16 mouse cellular contexts compared by ENCODE assay signal in genomic region chr8:75549284-75549683, GRCm38 (mm10).
"Had no signal": no experiment of that assay in that cellular context is flagged by ENCODE, and none has a peak within 500 bp of the region (broad histone marks: within the 10 kb centered on the region; RNA-seq: fewer than 3 reads in every experiment).

No protein-coding gene starts in this region.

- H3K4me1 ChIP-seq: midbrain, embryonic 10.5 days; midbrain, embryonic 12.5 days; neural tube, embryonic 13.5 days; neural tube, embryonic 15.5 days; stomach, embryonic 15.5 days had no signal

- H3K27me3 ChIP-seq: midbrain, embryonic 12.5 days; neural tube, embryonic 13.5 days; neural tube, embryonic 15.5 days; stomach, embryonic 15.5 days had no signal

- H3K9ac ChIP-seq: lung, embryonic 14.5 days; midbrain, embryonic 12.5 days; neural tube, embryonic 13.5 days; neural tube, embryonic 15.5 days; stomach, embryonic 15.5 days had no signal

- DNase-seq: lung, adult 18-20 months; lung, embryonic 14.5 days; lung, postnatal 10 days; lung, postnatal 4 days; midbrain, embryonic 14.5 days; right cerebral cortex, postnatal 14 days; thymus, adult 2 months; thymus, postnatal 25 days; thymus, postnatal 4 days had no signal

- H3K4me2 ChIP-seq: lung, embryonic 14.5 days; midbrain, embryonic 12.5 days; neural tube, embryonic 13.5 days; neural tube, embryonic 15.5 days; stomach, embryonic 15.5 days had no signal

- H3K4me3 ChIP-seq: midbrain, embryonic 10.5 days; midbrain, embryonic 12.5 days; myocyte; neural tube, embryonic 13.5 days; neural tube, embryonic 15.5 days; stomach, embryonic 15.5 days had no signal

- H3K36me3 ChIP-seq: midbrain, embryonic 10.5 days; midbrain, embryonic 12.5 days; neural tube, embryonic 13.5 days; neural tube, embryonic 15.5 days; stomach, embryonic 15.5 days had no signal

- H3K27ac ChIP-seq: midbrain, embryonic 10.5 days; midbrain, embryonic 12.5 days; neural tube, embryonic 13.5 days; neural tube, embryonic 15.5 days; stomach, embryonic 15.5 days had no signal

- ATAC-seq: midbrain, embryonic 16.5 days had no signal

- H3K9me3 ChIP-seq: midbrain, embryonic 10.5 days; midbrain, embryonic 12.5 days; neural tube, embryonic 13.5 days; neural tube, embryonic 15.5 days; stomach, embryonic 15.5 days had no signal
